Mouse (Mus musculus) embryonic facial prominence, embryonic 11.5 days (tissue): ENCODE measurements around the gene Ankdd1a. TPM values are rescaled to one million over a fixed set of nuclear protein-coding genes. Genes with fewer than 3 reads are reported as not detected.

Experiments
- ATAC-seq: fragments of 200-750 bp; cut with Nextera tagmentation; replicated peaks from 2 replicates; pipeline ENCODE4 v1.8.0; 2017; ENCODE audit warnings: low read depth; ENCODE audit not compliant: insufficient number of reproducible peaks, low FRiP score, low TSS enrichment
- DNase-seq: peaks from one replicate; pipeline ENCODE4 v3.0.0-alpha.2; 2015; ENCODE audit warnings: low spot score
- H3K27ac ChIP-seq: fragments of 300-500 bp; sonication (generic); replicated peaks from 2 replicates; pipeline ENCODE4 v1.5.1; 2014; ENCODE audit warnings: mild to moderate bottlenecking, low read depth, low read length, control low read depth
- H3K27me3 ChIP-seq: fragments of 300-500 bp; sonication (generic); 2 replicates; pipeline ENCODE4 v1.6.1; 2014; ENCODE audit warnings: mild to moderate bottlenecking, low read length, moderate library complexity, mixed read lengths; ENCODE audit not compliant: control insufficient read depth, insufficient read depth
- H3K36me3 ChIP-seq: fragments of 300-500 bp; sonication (generic); replicated peaks from 2 replicates; pipeline ENCODE4 v1.6.1; 2014; ENCODE audit warnings: low read depth, mild to moderate bottlenecking, low read length, moderate library complexity, mixed read lengths; ENCODE audit not compliant: control insufficient read depth, insufficient read depth
- H3K4me1 ChIP-seq: fragments of 300-500 bp; sonication (generic); 2 replicates; pipeline ENCODE4 v1.6.1; 2014; ENCODE audit warnings: low read length, mixed read lengths; ENCODE audit not compliant: control insufficient read depth, insufficient read depth
- H3K4me2 ChIP-seq: fragments of 300-500 bp; sonication (generic); 2 replicates; pipeline ENCODE4 v1.6.1; 2014; ENCODE audit warnings: low read depth, mild to moderate bottlenecking, control low read depth, low read length, moderate library complexity
- H3K4me3 ChIP-seq: fragments of 300-500 bp; sonication (generic); 2 replicates; pipeline ENCODE4 v1.5.1; 2014; ENCODE audit warnings: low read depth, low read length, control low read depth
- H3K9ac ChIP-seq: fragments of 300-500 bp; sonication (generic); replicated peaks from 2 replicates; pipeline ENCODE4 v1.6.1; 2014; ENCODE audit warnings: mild to moderate bottlenecking, control low read depth, low read length
- H3K9me3 ChIP-seq: fragments of 300-500 bp; sonication (generic); replicated peaks from 2 replicates; pipeline ENCODE4 v1.6.1; 2016; ENCODE audit warnings: mild to moderate bottlenecking, low read length, inconsistent platforms, mixed read lengths; ENCODE audit not compliant: control insufficient read depth
- WGBS: fragments of 180-500 bp; shearing (Covaris S2); extraction: QIAGEN DNeasy Blood & Tissue Kit; methylation state at CpG from one replicate; pipeline ENCODE4 v1.1.7; 2014; 5-methylcytosine and 5-hydroxymethylcytosine counted together
- polyA plus RNA-seq: library from polyadenylated mRNA; unstranded; fragments of >200 nt; fragmentation: Nextera tagmentation; extraction: Ambion mirVana; gene quantifications from 2 replicates; pipeline ENCODE4 v1.2.1, GENCODE M21; 2014

Ankdd1a gene
- not detected in 2 replicates for polyA plus RNA-seq

DNA sequence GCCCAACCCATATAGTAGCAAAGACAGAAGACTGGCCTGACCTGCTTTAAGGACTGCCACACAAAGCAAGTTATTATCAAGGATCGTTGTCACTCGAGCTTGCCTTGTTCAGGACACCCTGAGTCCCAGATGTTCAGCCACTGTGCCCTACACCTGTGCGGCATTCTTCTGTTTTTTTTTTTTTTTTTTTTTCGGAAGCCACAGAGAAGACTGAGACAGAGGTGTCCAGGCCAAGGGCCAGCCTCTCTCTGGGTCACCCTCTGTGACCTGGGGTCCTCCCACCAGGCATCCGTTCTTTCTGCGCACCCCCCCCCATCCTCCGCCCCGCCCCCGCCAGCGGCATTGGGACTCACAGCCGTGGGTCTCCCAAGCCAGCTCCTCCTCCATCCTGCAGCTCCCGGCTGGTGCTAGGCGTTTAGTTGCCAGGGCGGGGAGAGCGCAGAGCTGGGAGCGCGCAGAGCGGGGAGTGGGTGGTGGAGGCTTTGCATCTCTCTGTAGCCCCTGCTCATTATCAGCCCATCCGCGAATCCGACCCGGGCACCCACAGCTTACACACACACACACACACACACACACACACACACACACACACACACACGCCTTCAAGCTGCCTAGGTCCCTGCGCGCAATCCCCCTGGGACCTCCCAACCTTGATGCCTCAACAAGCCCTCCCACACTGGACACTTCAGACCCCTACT is at the start of gene Ankdd1a:
Ankdd1a (minus strand) TSS at position 387 of the 698 bp plus-strand sequence.
- Histone ChIP-seq H3K27me3 (no peaks in the 10 kb centered on the region), H3K27ac (no peak within 1 kb of the TSS), H3K4me1 (no peaks in the 10 kb centered on the region), H3K9ac (peak within 1 kb of the TSS; percentile 26; the same call in 1 of the 2 replicates), H3K9me3 (no peaks in the 10 kb centered on the region), H3K4me2 (peak within 1 kb of the TSS; percentile 42), H3K36me3 (no peaks in the 10 kb centered on the region), H3K4me3 (peak within 1 kb of the TSS; percentile 20)
- ATAC-seq: peak; percentile 53
- 7% methylated on average over 25 of the region's 25 CpGs for WGBS
- DNase-seq: peak; percentile 46

DNA sequence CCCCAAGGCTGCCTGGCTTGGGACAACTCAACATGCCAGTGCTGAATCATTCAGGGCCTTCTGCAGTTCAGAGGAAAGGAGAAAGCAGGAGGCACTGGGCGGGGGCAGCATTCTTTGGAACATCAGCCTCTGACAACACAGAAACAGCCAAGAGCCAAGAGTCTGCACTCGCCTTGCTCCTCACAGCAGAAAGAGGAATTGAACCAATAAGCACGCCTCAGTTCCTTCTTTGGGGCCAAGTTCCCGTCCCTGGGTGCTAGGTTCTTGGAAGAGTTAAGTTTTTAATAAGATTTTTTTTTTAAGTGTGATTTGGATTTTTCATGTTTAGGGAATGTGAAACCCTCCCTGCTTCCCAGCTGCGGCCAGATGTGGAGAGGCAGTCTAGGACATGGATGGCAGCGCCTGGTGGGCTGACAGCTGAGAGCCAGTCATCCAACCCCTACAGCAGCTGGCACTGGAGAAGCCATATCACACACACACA is 49.5 kb upstream of the Ankdd1a start:
- H3K36me3 ChIP-seq: no peaks in the 10 kb centered on the region; the same call in none of the 2 replicates
- ATAC-seq: no peak
- H3K4me1 ChIP-seq: no peaks in the 10 kb centered on the region; the same call in 1 of the 2 replicates
- 82% methylated on average over 6 of the region's 6 CpGs for WGBS
- no peak overlapping the region for H3K9ac ChIP-seq
- H3K27ac ChIP-seq: no peak overlapping the region
- H3K9me3 ChIP-seq: no peaks in the 10 kb centered on the region
- no peak for DNase-seq
- no peaks in the 10 kb centered on the region for H3K27me3 ChIP-seq
- no peak overlapping the region for H3K4me2 ChIP-seq
- H3K4me3 ChIP-seq: no peak overlapping the region

DNA sequence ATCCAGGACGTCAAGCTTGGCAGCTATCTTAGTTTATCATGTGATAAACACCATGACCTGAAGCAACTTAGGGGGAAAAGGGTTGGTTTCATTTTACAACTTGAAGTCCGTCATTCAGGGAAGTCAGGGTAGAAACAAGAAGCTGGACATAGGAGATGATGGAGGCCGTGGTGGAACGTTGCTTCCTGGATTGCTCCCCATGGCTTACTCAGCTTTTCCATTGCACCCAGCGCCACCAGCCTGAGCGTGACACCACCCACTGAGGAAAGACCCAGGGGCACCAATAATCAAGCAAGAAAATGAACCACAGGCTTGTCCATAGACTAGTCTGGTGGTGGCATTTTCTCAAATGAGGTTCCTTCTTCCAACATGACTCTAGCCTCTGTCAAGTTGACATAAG is 48.8 kb upstream of the Ankdd1a start:
- H3K4me3 ChIP-seq: no peak overlapping the region
- 90% methylated on average over 6 of the region's 6 CpGs for whole genome bisulfite sequencing
- ATAC-seq: no peak
- H3K4me2 ChIP-seq: no peak overlapping the region
- H3K9me3 ChIP-seq: no peaks in the 10 kb centered on the region
- H3K27ac ChIP-seq: no peak overlapping the region
- H3K27me3 ChIP-seq: no peaks in the 10 kb centered on the region
- H3K36me3 ChIP-seq: no peaks in the 10 kb centered on the region; the same call in none of the 2 replicates
- no peak for DNase-seq
- H3K4me1 ChIP-seq: no peaks in the 10 kb centered on the region; the same call in 1 of the 2 replicates
- no peak overlapping the region for H3K9ac ChIP-seq

DNA sequence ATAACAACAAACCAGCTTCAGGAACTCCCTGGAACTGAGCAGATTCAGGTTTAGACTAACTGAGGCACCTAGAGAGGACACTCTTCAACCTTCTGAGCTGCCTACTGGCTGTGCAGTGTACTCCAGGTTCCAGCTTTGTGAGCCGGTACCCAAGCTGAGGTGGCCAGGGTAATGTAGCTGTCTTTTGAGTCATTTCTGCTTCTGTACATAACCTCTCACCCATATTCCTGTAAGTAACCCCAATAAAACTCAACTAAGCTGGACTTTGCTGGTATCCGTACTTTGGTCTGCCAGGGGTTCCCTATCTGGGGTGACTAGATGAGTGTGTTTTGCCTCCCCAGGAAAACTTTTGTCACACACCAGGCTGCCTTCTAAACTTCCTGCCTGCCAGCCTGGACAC is 44.7 kb upstream of the Ankdd1a start:
- ATAC-seq (no peak), DNase-seq (no peak)
- Histone ChIP-seq H3K4me2 (no peak overlapping the region), H3K27ac (no peak overlapping the region), H3K36me3 (no peaks in the 10 kb centered on the region), H3K4me1 (peaks cover 3% of the 10 kb centered on the region; the same call in 1 of the 2 replicates), H3K27me3 (no peaks in the 10 kb centered on the region), H3K9ac (no peak overlapping the region), H3K4me3 (no peak overlapping the region), H3K9me3 (no peaks in the 10 kb centered on the region)
- WGBS: 91% methylated on average over 2 of the region's 2 CpGs

DNA sequence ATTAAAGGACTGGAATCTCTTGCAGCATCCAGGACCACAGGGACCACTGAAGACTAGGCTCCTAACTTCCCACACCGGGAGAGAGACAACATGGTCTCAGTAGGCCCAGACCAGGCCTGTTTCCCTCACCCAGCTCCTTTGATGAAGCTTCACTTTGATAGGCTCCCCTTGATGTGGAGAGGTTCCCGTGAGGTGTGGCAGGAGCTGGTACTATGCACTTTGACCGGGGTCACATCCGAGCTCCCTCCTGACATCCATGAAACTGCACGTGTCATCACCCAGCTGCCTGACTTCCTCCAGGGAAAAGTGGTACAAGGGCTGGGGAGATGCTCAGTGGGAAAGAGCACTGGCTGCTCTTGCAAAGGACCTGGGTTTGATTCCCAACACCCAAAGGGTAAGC is 43.1 kb upstream of the Ankdd1a start:
- Histone ChIP-seq H3K9ac (no peak overlapping the region), H3K9me3 (no peaks in the 10 kb centered on the region), H3K27ac (no peak overlapping the region), H3K4me3 (no peak overlapping the region), H3K4me2 (no peak overlapping the region), H3K27me3 (no peaks in the 10 kb centered on the region), H3K4me1 (peaks cover 3% of the 10 kb centered on the region; the same call in 1 of the 2 replicates), H3K36me3 (no peaks in the 10 kb centered on the region; the same call in 1 of the 2 replicates)
- no peak for DNase-seq
- 95% methylated on average over 5 of the region's 5 CpGs for WGBS
- no peak for ATAC-seq

DNA sequence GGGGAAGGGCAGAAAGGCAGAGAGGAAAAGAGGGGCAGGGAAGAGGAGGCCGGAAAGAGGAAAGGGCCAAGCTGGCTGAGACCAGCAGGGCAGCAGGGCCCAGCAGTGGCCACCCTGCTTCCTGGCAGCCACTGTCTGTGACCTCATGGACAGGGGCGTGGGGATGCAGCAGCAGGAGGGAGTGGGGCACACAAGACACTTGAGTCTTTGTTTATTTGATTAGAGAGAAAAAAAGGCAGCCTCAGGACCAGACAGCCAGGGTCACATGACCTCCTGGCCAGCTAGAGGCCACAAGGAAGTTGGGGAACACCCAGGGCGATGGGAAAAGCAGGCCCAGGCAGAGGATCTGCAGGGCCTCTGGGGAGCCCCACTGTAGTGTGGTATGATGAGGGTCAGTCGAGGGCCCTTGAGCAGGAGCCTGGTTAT is 42.1 kb upstream of the Ankdd1a start:
- Histone ChIP-seq H3K9me3 (no peaks in the 10 kb centered on the region), H3K27me3 (no peaks in the 10 kb centered on the region), H3K4me1 (peaks cover 3% of the 10 kb centered on the region; the same call in 1 of the 2 replicates), H3K36me3 (no peaks in the 10 kb centered on the region; the same call in 1 of the 2 replicates), H3K4me3 (no peak overlapping the region), H3K4me2 (no peak overlapping the region), H3K27ac (peak overlapping the region; percentile 25; the same call in 1 of the 2 replicates), H3K9ac (no peak overlapping the region; the same call in 1 of the 2 replicates)
- 23% methylated on average over 4 of the region's 4 CpGs for WGBS
- DNase-seq (no peak), ATAC-seq (0 out of 2 replicates have a peak, but pooled peaks have one; percentile 50)

DNA sequence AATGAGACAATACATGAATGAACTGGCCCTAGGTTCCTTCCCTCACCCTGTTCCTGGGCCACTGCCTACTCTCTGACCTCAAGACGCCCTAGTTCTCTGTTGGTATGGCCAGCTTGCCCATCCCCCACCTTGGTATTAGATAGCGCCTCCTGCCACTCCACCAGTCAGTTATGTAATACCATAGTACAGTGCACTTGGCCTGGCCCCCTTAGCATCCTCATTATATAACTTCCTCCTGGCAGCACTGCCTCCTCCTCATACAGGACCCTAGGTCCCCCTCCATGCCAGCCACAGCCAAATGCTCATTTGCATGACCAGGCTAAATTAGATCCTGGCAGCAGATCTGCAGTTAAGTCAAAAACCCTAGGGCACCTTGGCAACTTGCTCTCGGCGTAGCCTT is 41.0 kb upstream of the Ankdd1a start:
- DNase-seq (no peak), ATAC-seq (0 out of 2 replicates have a peak, but pooled peaks have one; percentile 15)
- H3K4me2 ChIP-seq: no peak overlapping the region
- H3K36me3 ChIP-seq: no peaks in the 10 kb centered on the region; the same call in 1 of the 2 replicates
- no peak overlapping the region for H3K4me3 ChIP-seq
- WGBS: 79% methylated on average over 4 of the region's 4 CpGs
- H3K4me1 ChIP-seq: peaks cover 3% of the 10 kb centered on the region; the same call in 1 of the 2 replicates
- no peaks in the 10 kb centered on the region for H3K27me3 ChIP-seq
- H3K9ac ChIP-seq: no peak overlapping the region
- H3K9me3 ChIP-seq: no peaks in the 10 kb centered on the region
- H3K27ac ChIP-seq: no peak overlapping the region

DNA sequence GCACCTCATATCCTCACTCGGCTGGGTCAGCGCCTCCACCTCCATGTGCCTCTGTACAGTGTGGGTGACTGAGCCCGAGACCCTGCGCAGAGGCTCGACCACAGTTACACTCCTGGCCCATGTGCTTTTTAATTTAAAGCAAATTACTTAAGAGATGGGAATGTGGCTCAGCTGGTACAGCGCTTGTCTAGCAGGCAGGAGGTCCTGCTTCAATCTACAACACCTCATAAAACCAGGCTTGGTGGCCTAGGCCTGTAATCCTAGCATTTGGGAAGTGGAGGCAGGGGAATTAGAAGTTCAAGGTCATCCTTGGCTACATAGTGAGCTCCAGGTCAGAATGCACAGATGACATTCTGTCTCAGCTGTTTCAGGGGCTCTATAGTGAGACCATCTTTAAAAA is 38.8 kb upstream of the Ankdd1a start:
- Histone ChIP-seq H3K27me3 (no peaks in the 10 kb centered on the region), H3K4me2 (no peak overlapping the region), H3K4me1 (peaks cover 7% of the 10 kb centered on the region; the same call in 1 of the 2 replicates), H3K4me3 (no peak overlapping the region), H3K9me3 (no peaks in the 10 kb centered on the region), H3K27ac (no peak overlapping the region), H3K9ac (no peak overlapping the region), H3K36me3 (no peaks in the 10 kb centered on the region; the same call in 1 of the 2 replicates)
- DNase-seq: no peak
- 93% methylated on average over 6 of the region's 6 CpGs for WGBS
- no peak for ATAC-seq
